Mouse (Mus musculus) spleen, postnatal 14 days (tissue): ENCODE measurements at regions not wholly inside any gene's neighbourhood (a gene's known extent, or its start where the extent isn't known, plus 50 kb on each side); places are given as distances from the start of the nearest gene placed in this dataset.

Source experiments
- DNase-seq, 2 experiments: peaks; one replicate each; pipeline ENCODE4 v3.0.0; 2021 to 2022; ENCODE audit warnings: low spot score in 2 of 2

GRCm38 (mm10) chr4:105327711-105328471 lies 170.7 kb downstream of the Plpp3 start:
- DNase-seq: no peak

GRCm38 (mm10) chr4:105328776-105329175 lies 171.6 kb downstream of the Plpp3 start:
- DNase-seq: no peak

GRCm38 (mm10) chr4:105332081-105332480 lies 174.9 kb downstream of the Plpp3 start:
- no peak for DNase-seq

GRCm38 (mm10) chr4:105335872-105336271 lies 178.7 kb downstream of the Plpp3 start:
- DNase-seq: no peak

DNA sequence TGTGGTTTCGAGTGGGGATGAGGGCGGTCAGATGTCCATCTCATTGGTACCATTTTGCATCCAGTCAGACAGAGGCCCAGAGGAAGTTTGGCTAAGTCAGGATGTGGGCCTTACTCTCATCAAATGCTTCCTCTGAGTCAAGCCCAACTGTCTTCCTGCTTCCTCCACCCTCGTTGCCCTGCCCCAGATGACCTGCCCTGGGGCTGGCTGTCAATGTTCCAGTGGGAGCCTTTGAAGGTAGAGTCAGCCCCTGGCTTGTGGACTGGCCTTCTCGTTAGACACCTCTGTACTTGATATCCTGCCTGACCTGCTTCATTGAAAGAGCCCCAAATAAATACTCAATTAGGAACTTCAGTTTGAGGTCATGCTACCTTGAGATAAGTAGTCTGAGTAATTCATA lies 179.4 kb downstream of the Plpp3 start:
- DNase-seq: no peak

DNA sequence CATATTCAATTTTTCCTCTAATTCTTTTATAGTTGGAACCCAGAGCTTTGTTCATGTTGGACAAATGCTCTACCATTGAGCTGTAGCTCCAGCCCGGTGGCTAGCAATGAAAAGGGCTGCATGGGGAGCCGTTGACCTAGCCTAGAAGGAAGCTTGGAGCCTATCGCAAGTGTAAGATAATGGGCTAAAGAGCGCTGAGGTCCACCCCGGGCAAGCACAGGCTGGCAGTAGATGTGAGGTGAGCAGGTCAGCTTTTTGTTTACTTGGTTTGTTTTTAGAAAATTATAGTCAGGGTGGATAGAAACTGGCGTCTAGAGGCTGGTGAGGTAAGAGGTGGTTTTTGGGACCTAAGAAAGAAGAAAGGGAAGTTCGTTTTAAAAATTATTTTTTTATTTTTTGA lies 181.0 kb downstream of the Plpp3 start:
- DNase-seq: no peak

- DNase-seq: no peak
Measured at GRCm38 (mm10) chr4:105338861-105339260, 181.7 kb downstream of the Plpp3 start.

- DNase-seq: no peak
Measured at GRCm38 (mm10) chr4:105341274-105341673, 184.1 kb downstream of the Plpp3 start.

- no peak for DNase-seq
Measured at GRCm38 (mm10) chr4:105346846-105347245, 189.7 kb downstream of the Plpp3 start.

GRCm38 (mm10) chr4:105347911-105348310 lies 190.8 kb downstream of the Plpp3 start:
- no peak for DNase-seq

GRCm38 (mm10) chr4:105349316-105350207 lies 192.4 kb downstream of the Plpp3 start:
- no peak for DNase-seq

GRCm38 (mm10) chr4:105352342-105352741 lies 195.2 kb downstream of the Plpp3 start:
- DNase-seq: no peak

DNA sequence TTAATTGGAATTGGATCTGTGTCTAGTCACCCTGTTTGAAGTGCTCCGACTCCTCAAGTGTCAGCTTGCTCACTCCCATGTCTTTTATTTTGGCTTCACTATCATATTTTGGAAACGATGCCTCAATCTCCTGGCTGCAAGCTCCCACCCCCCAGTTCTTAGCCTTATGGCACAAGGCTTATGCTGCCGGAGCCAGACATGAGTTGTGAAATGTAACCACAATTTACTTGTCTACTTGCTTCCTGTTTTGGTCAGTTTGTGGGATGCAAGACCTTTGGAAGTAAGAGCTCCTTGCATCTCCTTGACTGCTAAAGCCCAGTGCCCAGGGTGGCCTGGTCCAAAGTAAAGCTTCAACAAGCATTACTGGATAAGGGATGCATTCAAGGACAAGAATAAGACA lies 195.8 kb downstream of the Plpp3 start:
- no peak for DNase-seq

DNA sequence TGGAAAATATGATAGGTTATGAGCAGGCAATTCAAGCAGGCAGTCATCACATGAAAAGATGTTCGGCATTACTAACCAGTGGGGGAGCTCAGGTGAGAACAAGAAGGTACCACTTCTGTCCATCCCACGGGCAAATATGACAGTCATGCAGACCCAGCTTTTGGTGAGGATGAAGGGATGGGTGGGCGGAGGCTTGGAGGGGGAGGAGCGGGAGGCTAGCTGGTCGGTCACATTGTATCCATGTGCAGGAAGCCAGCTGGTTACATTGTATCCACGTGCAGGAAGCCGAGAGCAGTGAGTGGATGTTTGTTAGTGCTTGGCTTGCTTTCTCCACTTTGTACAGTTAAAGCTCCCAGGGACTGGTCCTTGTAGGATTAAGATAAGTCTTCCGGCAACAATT lies 196.9 kb downstream of the Plpp3 start:
- DNase-seq: no peak

DNA sequence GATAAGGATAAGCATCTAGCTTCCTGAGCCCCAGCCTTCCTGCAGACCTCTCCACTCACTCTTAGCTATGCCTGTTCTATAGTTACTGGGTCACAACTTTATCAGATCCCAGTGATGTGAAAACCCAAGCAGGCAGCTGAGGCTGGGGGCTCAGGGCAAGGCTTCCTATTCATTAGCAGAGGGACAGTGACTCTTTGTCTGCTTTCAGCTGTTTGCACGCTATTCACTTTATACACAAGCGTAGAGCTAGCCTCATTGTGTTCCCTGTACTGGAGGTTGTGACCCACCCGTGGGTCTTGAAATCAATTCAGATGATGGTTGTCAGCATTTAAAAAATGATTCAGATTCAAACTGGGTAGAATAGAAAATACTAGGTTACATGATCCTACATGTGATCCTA lies 199.5 kb downstream of the Plpp3 start:
- DNase-seq: no peak

GRCm38 (mm10) chr4:105358725-105359124 lies 201.6 kb downstream of the Plpp3 start:
- DNase-seq: no peak

DNA sequence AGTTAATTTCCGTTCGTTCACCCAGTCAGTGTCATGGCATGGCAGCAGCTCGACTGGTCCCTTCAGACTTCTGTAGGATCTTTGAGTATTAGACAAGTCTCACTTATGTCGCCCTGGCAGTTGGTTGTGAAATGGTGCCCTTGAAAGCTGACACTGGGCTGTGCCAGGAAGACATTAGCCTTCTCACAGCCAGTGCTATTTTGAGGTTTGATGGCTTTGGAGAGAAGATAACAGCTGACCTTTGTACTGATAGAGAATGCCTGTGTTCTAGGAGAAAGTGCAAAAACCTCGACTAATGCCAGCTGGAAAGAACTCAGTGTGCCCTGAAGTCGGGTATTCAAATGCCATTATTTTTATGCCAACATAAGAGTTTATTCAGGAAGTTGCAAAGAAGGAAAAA lies 207.3 kb downstream of the Plpp3 start:
- DNase-seq: no peak

- DNase-seq: no peak
Measured at GRCm38 (mm10) chr4:105365076-105365475, 207.9 kb downstream of the Plpp3 start.

GRCm38 (mm10) chr4:105376591-105376990 lies 219.4 kb downstream of the Plpp3 start:
- DNase-seq: no peak

GRCm38 (mm10) chr4:105377469-105378187 lies 220.5 kb downstream of the Plpp3 start:
- DNase-seq: no peak

DNA sequence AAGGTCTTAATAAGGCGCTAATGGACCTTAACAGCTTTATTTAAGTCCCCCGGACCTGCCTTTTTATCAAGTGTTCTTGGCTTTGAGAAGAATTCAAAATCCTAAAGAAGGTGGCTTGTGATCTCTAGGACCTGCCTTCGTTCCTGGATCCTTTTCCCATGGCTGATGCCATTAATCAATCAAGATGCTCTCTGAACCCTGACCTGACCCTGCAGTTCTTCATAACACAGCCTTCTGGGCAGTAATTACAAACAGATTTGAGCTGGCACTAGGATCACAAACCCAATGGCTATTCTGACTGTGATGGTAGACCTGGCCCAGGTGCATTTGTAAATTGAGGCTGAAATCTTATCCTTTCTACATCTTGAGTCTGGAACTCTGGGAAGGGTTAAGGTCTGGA lies 227.7 kb downstream of the Plpp3 start:
- DNase-seq: no peak

GRCm38 (mm10) chr4:105385481-105385880 lies 228.3 kb downstream of the Plpp3 start:
- DNase-seq: no peak
